Mouse (Mus musculus) ES-E14 (cell line): ENCODE data around the gene Stau1. TPM values are rescaled to one million over a fixed set of nuclear protein-coding genes. Genes with fewer than 3 reads are reported as not detected.

Experiments used
- DNase-seq: peaks from one replicate; pipeline ENCODE4 v3.0.0-alpha.2; 2013; ENCODE audit warnings: low read depth, low spot score
- H3K27ac ChIP-seq: 2 replicates; pipeline ENCODE4 v1.5.1; 2012; ENCODE audit warnings: low read depth, mild to moderate bottlenecking, low read length, moderate library complexity, mixed read lengths; ENCODE audit not compliant: poor library complexity, insufficient read depth, severe bottlenecking
- H3K36me3 ChIP-seq: 2 replicates; pipeline ENCODE4 v1.6.1; 2012; ENCODE audit warnings: mild to moderate bottlenecking, low read length, moderate library complexity, mixed read lengths; ENCODE audit not compliant: control insufficient read depth, poor library complexity, insufficient read depth, severe bottlenecking
- H3K4me1 ChIP-seq, 2 experiments: fragments of 150-350 bp in 1 of 2; sonication (generic) in 1 of 2; 2 replicates each; pipeline ENCODE4 v1.6.1; 2012; ENCODE audit warnings: low read length in 2 of 2, mild to moderate bottlenecking in 1 of 2, mixed read lengths in 1 of 2; ENCODE audit not compliant: control insufficient read depth in 2 of 2, insufficient read depth in 2 of 2, poor library complexity in 1 of 2
- H3K4me3 ChIP-seq, 2 experiments: fragments of 150-350 bp in 1 of 2; sonication (generic) in 1 of 2; 2 replicates each; pipeline ENCODE4 v1.5.1; 2012; ENCODE audit warnings: low read length in 2 of 2, low read depth in 1 of 2, mild to moderate bottlenecking in 1 of 2, mixed read lengths in 1 of 2; ENCODE audit not compliant: insufficient read depth in 1 of 2, poor library complexity in 1 of 2, severe bottlenecking in 1 of 2
- H3K9ac ChIP-seq: 2 replicates; pipeline ENCODE4 v1.6.1; 2012; ENCODE audit warnings: low read depth, mild to moderate bottlenecking, low read length, mixed read lengths; ENCODE audit not compliant: poor library complexity, insufficient read depth, severe bottlenecking
- H3K9me3 ChIP-seq: fragments of 150-350 bp; sonication (generic); 2 replicates; pipeline ENCODE4 v1.6.1; 2012; ENCODE audit warnings: low read depth, mild to moderate bottlenecking, low read length; ENCODE audit not compliant: control insufficient read depth, insufficient read depth
- CHD2 ChIP-seq: IDR thresholded peaks from 2 replicates; pipeline ENCODE4 v1.6.1; 2014; ENCODE audit warnings: mild to moderate bottlenecking, low read depth, low read length, inconsistent platforms
- HCFC1 ChIP-seq: IDR thresholded peaks from 2 replicates; pipeline ENCODE4 v1.6.1; 2012; ENCODE audit warnings: low read length, inconsistent platforms, borderline replicate concordance; ENCODE audit not compliant: insufficient read depth
- MAFK ChIP-seq: IDR thresholded peaks from 2 replicates; pipeline ENCODE4 v1.6.1; 2014; ENCODE audit warnings: mild to moderate bottlenecking, low read depth, low read length, inconsistent platforms; ENCODE audit not compliant: insufficient read depth
- ZC3H11A ChIP-seq: IDR thresholded peaks from 2 replicates; pipeline ENCODE4 v1.6.1; 2012; ENCODE audit warnings: low read depth, mild to moderate bottlenecking, inconsistent platforms, low read length, borderline replicate concordance
- ZNF384 ChIP-seq: IDR thresholded peaks from 2 replicates; pipeline ENCODE4 v1.6.1; 2012; ENCODE audit warnings: low read depth, low read length, inconsistent platforms
- in situ Hi-C, 2 experiments: fragments of 600-800 bp; cut with MboI; formaldehyde crosslinking; loops; one replicate each; pipeline ENCODE4 v1.15.1; 2025; ENCODE audit warnings: low sequenced_read_pairs in 2 of 2, inconsistent platforms in 1 of 2; ENCODE audit not compliant: unreplicated experiment in 2 of 2
- total RNA-seq: library from RNA; depleted of rRNA; stranded (reverse); fragments of 300-350 nt; gene quantifications from 2 replicates; pipeline ENCODE4 v1.2.3, GENCODE M21; 2012

The Stau1 gene
- total RNA-seq, 1 experiment: 24.1 TPM

GRCm38 (mm10) chr2:166948246-166948645 is 47.9 kb downstream of the Stau1 start:
- DNase-seq: no peak
- Histone ChIP-seq H3K4me3 (no peak overlapping the region), H3K9me3 (no peaks in the 10 kb centered on the region), H3K36me3 (peaks cover 55% of the 10 kb centered on the region), H3K27ac (no peak overlapping the region), H3K4me1 (no peaks in the 10 kb centered on the region; a peak in 1 of 4 replicates), H3K9ac (no peak overlapping the region)
- in situ Hi-C loops: no loop called here
- no peak for TF ChIP-seq CHD2
- no peak for TF ChIP-seq ZNF384
- no peak for TF ChIP-seq HCFC1
- no peak for TF ChIP-seq MAFK
- no peak for TF ChIP-seq ZC3H11A

DNA sequence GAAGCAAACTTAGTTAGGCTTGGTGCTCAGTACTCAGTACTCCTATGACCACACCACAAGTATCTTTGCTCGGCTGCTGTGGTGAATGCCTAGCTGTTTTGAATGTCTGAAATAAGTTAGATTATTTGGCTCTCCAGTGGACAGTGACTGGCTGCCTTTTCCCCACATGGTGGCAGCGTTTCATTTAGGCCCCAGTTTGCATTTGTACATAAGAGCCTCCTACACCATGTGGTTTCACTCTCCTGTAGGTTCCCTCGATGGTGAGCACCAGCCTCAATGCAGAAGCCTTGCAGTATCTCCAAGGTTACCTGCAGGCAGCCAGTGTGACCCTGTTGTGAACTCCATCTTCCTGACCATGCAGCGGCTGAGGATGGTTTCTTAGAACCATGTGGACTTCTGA is 50.6 kb downstream of the Stau1 start:
- no peak overlapping the region for H3K9ac ChIP-seq
- no peaks in the 10 kb centered on the region for H3K9me3 ChIP-seq
- no peak overlapping the region for H3K27ac ChIP-seq
- H3K36me3 ChIP-seq: peaks cover 60% of the 10 kb centered on the region
- in situ Hi-C loops: no loop called here
- no peak for DNase-seq
- H3K4me1 ChIP-seq: no peaks in the 10 kb centered on the region
- TF ChIP-seq CHD2: no peak
- no peak overlapping the region for H3K4me3 ChIP-seq

DNA sequence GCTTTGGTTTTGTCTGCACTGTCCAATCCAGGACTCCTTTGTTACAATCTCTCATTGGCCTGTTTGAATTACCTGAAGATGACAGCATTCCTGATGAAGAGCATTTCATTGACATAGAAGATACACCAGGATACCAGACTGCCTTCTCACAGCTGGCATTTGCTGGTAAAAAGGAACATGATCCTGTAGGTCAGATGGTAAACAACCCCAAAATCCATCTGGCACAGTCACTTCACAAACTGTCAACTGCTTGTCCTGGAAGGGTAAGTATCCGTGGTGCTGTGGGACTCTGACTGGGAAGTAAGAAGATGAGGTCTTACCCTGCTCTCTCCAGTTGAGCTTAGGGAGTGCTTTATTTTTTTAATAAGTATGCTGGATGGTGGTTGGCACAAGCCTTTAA is 51.8 kb downstream of the Stau1 start:
- Histone ChIP-seq H3K27ac (no peak overlapping the region), H3K36me3 (peaks cover 55% of the 10 kb centered on the region), H3K9me3 (no peaks in the 10 kb centered on the region), H3K4me3 (no peak overlapping the region), H3K4me1 (no peaks in the 10 kb centered on the region), H3K9ac (no peak overlapping the region)
- DNase-seq: no peak
- in situ Hi-C loops: no loop called here
- no peak for TF ChIP-seq HCFC1
- TF ChIP-seq MAFK: no peak
- TF ChIP-seq ZC3H11A: no peak
- TF ChIP-seq CHD2: no peak

DNA sequence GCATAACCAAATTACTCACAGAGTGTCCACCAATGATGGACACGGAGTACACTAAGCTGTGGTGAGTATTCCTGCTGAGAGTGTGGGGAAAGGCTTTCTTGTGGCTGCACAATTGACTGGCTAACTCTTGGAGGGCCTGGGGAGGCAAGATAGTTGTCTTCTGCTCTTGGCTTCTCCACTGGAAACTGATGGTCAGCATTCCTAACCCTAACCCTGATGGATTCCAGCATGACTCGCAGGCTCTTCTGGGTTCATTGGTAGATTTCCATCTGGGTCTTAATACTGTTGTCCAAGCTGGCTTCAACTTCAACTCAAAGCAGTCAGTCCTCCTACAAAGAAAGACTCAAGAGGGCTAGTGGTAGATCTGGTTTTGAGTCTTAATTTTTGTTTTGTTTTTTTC is 53.0 kb downstream of the Stau1 start:
- Histone ChIP-seq H3K4me1 (no peaks in the 10 kb centered on the region), H3K27ac (no peak overlapping the region), H3K4me3 (no peak overlapping the region), H3K9me3 (no peaks in the 10 kb centered on the region), H3K9ac (no peak overlapping the region), H3K36me3 (peaks cover 51% of the 10 kb centered on the region)
- TF ChIP-seq MAFK: no peak
- no peak for TF ChIP-seq ZNF384
- TF ChIP-seq HCFC1: no peak
- TF ChIP-seq ZC3H11A: no peak
- no peak for TF ChIP-seq CHD2
- in situ Hi-C loops: no loop called here
- DNase-seq: no peak

- no peaks in the 10 kb centered on the region for H3K9me3 ChIP-seq
- peaks cover 55% of the 10 kb centered on the region for H3K36me3 ChIP-seq
- in situ Hi-C loops: no loop called here
- TF ChIP-seq HCFC1: no peak
- TF ChIP-seq CHD2: no peak
- no peak for TF ChIP-seq ZNF384
- no peak for TF ChIP-seq ZC3H11A
- TF ChIP-seq MAFK: no peak
- H3K27ac ChIP-seq: no peak overlapping the region
- no peaks in the 10 kb centered on the region for H3K4me1 ChIP-seq
- H3K9ac ChIP-seq: no peak overlapping the region
- no peak overlapping the region for H3K4me3 ChIP-seq
- no peak for DNase-seq
Observed at GRCm38 (mm10) chr2:166936166-166936565, 59.9 kb downstream of the Stau1 start.
